Mouse (Mus musculus): ENCODE measurements at regions not wholly inside any gene's neighbourhood (a gene's known extent, or its start where the extent isn't known, plus 50 kb on each side); places are given as distances from the start of the nearest gene placed in this dataset.

- TF ChIP-seq POLR2A (IDR thresholded peaks at IDR 0.05; ENCODE audit: control insufficient read depth, extremely low read depth, insufficient read depth, low read length, poor library complexity) (no peak), CTCF (IDR thresholded peaks at IDR 0.05; ENCODE audit: borderline replicate concordance, control insufficient read depth, extremely low read depth, insufficient read depth, low read length, poor library complexity) (no peak)
Measured at GRCm38 (mm10) chr17:45941890-45942375, 90.2 kb downstream of the Vegfa start.
